Mouse (Mus musculus) CH12.LX (cell line): ENCODE measurements around the gene Sh3d21. TPM values are rescaled to one million over a fixed set of nuclear protein-coding genes. Genes with fewer than 3 reads are reported as not detected.
"Not testable (repeated sequence)": the region's sequence is repeated elsewhere in the genome, so short reads cannot be mapped to it uniquely, and the experiment has no call there.

Source experiments
- DNase-seq: peaks from one replicate; pipeline ENCODE4 v3.0.0-alpha.2; 2013; ENCODE audit errors: extremely low read depth
- H3K27ac ChIP-seq: 2 replicates; pipeline ENCODE4 v1.5.1; 2012; ENCODE audit warnings: low read depth, mild to moderate bottlenecking, control low read depth, moderate library complexity; ENCODE audit not compliant: insufficient read depth
- H3K27me3 ChIP-seq: replicated peaks from 2 replicates; pipeline ENCODE3; 2012; ENCODE audit warnings: inconsistent platforms
- H3K36me3 ChIP-seq, 2 experiments: replicated peaks in 1 of 2; 2 replicates each; pipeline versions ENCODE3 to v1.6.1; 2012; ENCODE audit warnings: inconsistent platforms in 1 of 2, low read length in 1 of 2, mild to moderate bottlenecking in 1 of 2, mixed read lengths in 1 of 2, moderate library complexity in 1 of 2; ENCODE audit not compliant: control insufficient read depth in 1 of 2, insufficient read depth in 1 of 2
- H3K4me1 ChIP-seq, 2 experiments: 2 replicates each; pipeline ENCODE4 v1.6.1; 2012; ENCODE audit warnings: inconsistent platforms in 1 of 2, moderate library complexity in 1 of 2; ENCODE audit not compliant: insufficient read depth in 2 of 2, control insufficient read depth in 1 of 2
- H3K4me2 ChIP-seq: 2 replicates; pipeline ENCODE4 v1.6.1; 2012; ENCODE audit warnings: low read depth, mild to moderate bottlenecking, control low read depth; ENCODE audit not compliant: poor library complexity, insufficient read depth, severe bottlenecking
- H3K4me3 ChIP-seq, 3 experiments: fragments of 150-350 bp in 1 of 3; sonication (generic) in 1 of 3; replicated peaks in 1 of 3; 2 replicates each; pipeline versions ENCODE3 to v1.5.1; 2011 to 2012; ENCODE audit warnings: low read depth in 2 of 3, low read length in 2 of 3, mild to moderate bottlenecking in 2 of 3, moderate library complexity in 2 of 3, control low read depth in 1 of 3, improper control_type of control experiment in 1 of 3, inconsistent platforms in 1 of 3, mixed read lengths in 1 of 3; ENCODE audit not compliant: poor library complexity in 1 of 3
- H3K79me2 ChIP-seq: replicated peaks from 2 replicates; pipeline ENCODE4 v1.6.1; 2012; ENCODE audit warnings: mild to moderate bottlenecking, moderate library complexity; ENCODE audit not compliant: control insufficient read depth, poor library complexity, insufficient read depth, severe bottlenecking; ENCODE audit errors: extremely low read depth
- H3K9ac ChIP-seq: 2 replicates; pipeline ENCODE4 v1.6.1; 2012; ENCODE audit warnings: low read depth, mild to moderate bottlenecking, control low read depth, moderate library complexity; ENCODE audit not compliant: insufficient read depth
- H3K9me3 ChIP-seq: replicated peaks from 2 replicates; pipeline ENCODE3; 2012; ENCODE audit warnings: low read length, inconsistent platforms, mixed read lengths
- CHD1 ChIP-seq: IDR thresholded peaks from 2 replicates; pipeline ENCODE4 v1.6.1; 2012; ENCODE audit warnings: low read depth, low read length, improper control_type of control experiment, inconsistent platforms
- CHD2 ChIP-seq: IDR thresholded peaks from 2 replicates; pipeline ENCODE4 v1.6.1; 2011; ENCODE audit warnings: low read length, improper control_type of control experiment
- ELF1 ChIP-seq: IDR thresholded peaks from 2 replicates; pipeline ENCODE4 v1.6.1; 2014; ENCODE audit warnings: low read depth, mild to moderate bottlenecking, inconsistent platforms, low read length, improper control_type of control experiment
- EP300 ChIP-seq: IDR thresholded peaks from 2 replicates; pipeline ENCODE4 v1.6.1; 2011; ENCODE audit warnings: low read length, improper control_type of control experiment
- GABPA ChIP-seq: IDR thresholded peaks from 2 replicates; pipeline ENCODE4 v1.6.1; 2012; ENCODE audit warnings: low read depth, low read length, improper control_type of control experiment, inconsistent platforms; ENCODE audit not compliant: insufficient replicate concordance
- IRF4 ChIP-seq: IDR thresholded peaks from 2 replicates; pipeline ENCODE4 v1.6.1; 2014; ENCODE audit warnings: low read depth, mild to moderate bottlenecking, inconsistent platforms, low read length, improper control_type of control experiment
- JUN ChIP-seq: IDR thresholded peaks from 2 replicates; pipeline ENCODE4 v1.6.1; 2011; ENCODE audit warnings: low read depth, mild to moderate bottlenecking, low read length, improper control_type of control experiment, moderate library complexity; ENCODE audit not compliant: insufficient read depth
- JUND ChIP-seq: conservative IDR thresholded peaks from 2 replicates; pipeline ENCODE4 v1.6.1; 2011; ENCODE audit warnings: low read depth, low read length, improper control_type of control experiment
- MXI1 ChIP-seq: IDR thresholded peaks from 2 replicates; pipeline ENCODE4 v1.6.1; 2011; ENCODE audit warnings: mild to moderate bottlenecking, low read depth, low read length, improper control_type of control experiment
- NELFE ChIP-seq: IDR thresholded peaks from 2 replicates; pipeline ENCODE4 v1.6.1; 2011; ENCODE audit warnings: low read depth, low read length, improper control_type of control experiment
- RCOR1 ChIP-seq: conservative IDR thresholded peaks from 2 replicates; pipeline ENCODE4 v1.6.1; 2012; ENCODE audit warnings: low read depth, mild to moderate bottlenecking, inconsistent platforms, low read length, improper control_type of control experiment
- TCF12 ChIP-seq: IDR thresholded peaks from 2 replicates; pipeline ENCODE4 v1.6.1; 2014; ENCODE audit warnings: low read depth, mild to moderate bottlenecking, inconsistent platforms, low read length, improper control_type of control experiment
- UBTF ChIP-seq: IDR thresholded peaks from 2 replicates; pipeline ENCODE4 v1.6.1; 2012; ENCODE audit warnings: low read depth, mild to moderate bottlenecking, inconsistent platforms, low read length, improper control_type of control experiment, moderate library complexity
- ZC3H11A ChIP-seq: IDR thresholded peaks from 2 replicates; pipeline ENCODE4 v1.6.1; 2012; ENCODE audit warnings: low read depth, mild to moderate bottlenecking, inconsistent platforms, low read length, improper control_type of control experiment
- ZMIZ1 ChIP-seq: IDR thresholded peaks from 2 replicates; pipeline ENCODE4 v1.6.1; 2012; ENCODE audit warnings: low read depth, mild to moderate bottlenecking, inconsistent platforms, low read length, improper control_type of control experiment
- dilution Hi-C: fragments of 300-500 bp; cut with MboI; formaldehyde crosslinking; loops from 2 replicates; pipeline ENCODE4 v1.14.3; 2020; ENCODE audit warnings: low sequenced_read_pairs; ENCODE audit not compliant: extremely low pct_unique_long_range_greater_than_20kb, extremely low pct_ligation_motif_present
- in situ Hi-C: fragments of 300-500 bp; cut with MboI; formaldehyde crosslinking; loops from 3 replicates; pipeline ENCODE4 v1.14.3; 2019; ENCODE audit warnings: low sequenced_read_pairs, low pct_ligation_motif_present, low pct_unique_long_range_greater_than_20kb, mixed read lengths
- polyA plus RNA-seq: library from polyadenylated mRNA; unstranded; fragments of >175 nt; gene quantifications from 2 replicates; pipeline ENCODE4 v1.2.1, GENCODE M21; 2012; ENCODE audit warnings: low read depth; ENCODE audit not compliant: insufficient read length
- total RNA-seq, 2 experiments: library from RNA; depleted of rRNA; stranded (reverse); fragments of 300-350 nt in 1 of 2; fragments of >200 nt in 1 of 2; gene quantifications; 2 replicates each; pipeline ENCODE4 v1.2.3; 2012 to 2014

The Sh3d21 gene
- total and polyA plus RNA-seq, 3 experiments: 0.21 to 0.46 (median 0.35) TPM

- H3K36me3 ChIP-seq: peaks cover 56 to 79% of the 10 kb centered on the region in 2 experiments
- H3K4me2 ChIP-seq: no peak overlapping the region
- in situ Hi-C loops: no loop called here
Observed at GRCm38 (mm10) chr4:126166084-126166483, 2.8 kb upstream of the Sh3d21 start.

GRCm38 (mm10) chr4:126165092-126165491, 1.8 kb upstream of the Sh3d21 start:
- H3K79me2 ChIP-seq, H3K4me1 ChIP-seq, H3K4me3 ChIP-seq, dilution Hi-C loops, H3K9ac ChIP-seq, H3K27me3 ChIP-seq, H3K27ac ChIP-seq, H3K4me2 ChIP-seq, H3K9me3 ChIP-seq, DNase-seq, in situ Hi-C loops: not testable (repeated sequence)
- H3K36me3 ChIP-seq: peaks cover 48 to 74% of the 10 kb centered on the region in 2 experiments

More at GRCm38 (mm10) chr4:126166084-126166483, 2.8 kb upstream of the Sh3d21 start:
- H3K9me3 ChIP-seq: no peaks in the 10 kb centered on the region
- TF ChIP-seq JUND (no peak), GABPA (no peak), NELFE (no peak), RCOR1 (no peak), IRF4 (no peak), ZMIZ1 (no peak)
- no peaks in the 10 kb centered on the region for H3K27me3 ChIP-seq
- H3K9ac ChIP-seq: no peak overlapping the region
- H3K27ac ChIP-seq: no peak overlapping the region
- no peak overlapping the region for H3K4me3 ChIP-seq
- dilution Hi-C loops: no loop called here
- no peaks in the 10 kb centered on the region; the same call in 1 of the 2 replicates for H3K79me2 ChIP-seq
- DNase-seq: no peak
- peaks cover 0 to 8% of the 10 kb centered on the region in 2 experiments; a peak in 2 of 4 replicates for H3K4me1 ChIP-seq

- no peak for TF ChIP-seq UBTF
- no peak for TF ChIP-seq NELFE
- no peak for TF ChIP-seq CHD1
- no peak for TF ChIP-seq TCF12
- TF ChIP-seq CHD2: no peak
- no peak for TF ChIP-seq EP300
- no peak for TF ChIP-seq ZC3H11A
- no peak for TF ChIP-seq JUN
- no peak for TF ChIP-seq ELF1
- no peak for TF ChIP-seq MXI1
- TF ChIP-seq, all 38 proteins: peak for 0
Observed at GRCm38 (mm10) chr4:126163685-126164084, 394 bp upstream of the Sh3d21 start.

More at GRCm38 (mm10) chr4:126163685-126164084, 394 bp upstream of the Sh3d21 start:
- H3K4me1 ChIP-seq: no peaks in the 10 kb centered on the region
- no peak overlapping the region for H3K27ac ChIP-seq
- H3K79me2 ChIP-seq: no peaks in the 10 kb centered on the region
- no peak overlapping the region for H3K4me2 ChIP-seq
- no peak overlapping the region for H3K9ac ChIP-seq
- no peaks in the 10 kb centered on the region for H3K27me3 ChIP-seq
- H3K9me3 ChIP-seq: no peaks in the 10 kb centered on the region
- no peak overlapping the region for H3K4me3 ChIP-seq
- in situ Hi-C loops (no loop called here), dilution Hi-C loops (no loop called here)
- no peak for DNase-seq
- peaks cover 37 to 65% of the 10 kb centered on the region in 2 experiments for H3K36me3 ChIP-seq
